Mouse (Mus musculus) midbrain, embryonic 15.5 days (tissue): ENCODE results near the gene Rnase10. TPM values are rescaled to one million over a fixed set of nuclear protein-coding genes. Genes with fewer than 3 reads are reported as not detected.
"Not testable (repeated sequence)": the region's sequence is repeated elsewhere in the genome, so short reads cannot be mapped to it uniquely, and the experiment has no call there.

Source experiments
- ATAC-seq: fragments of 200-750 bp; cut with Nextera tagmentation; replicated peaks from 2 replicates; pipeline ENCODE4 v1.8.0; 2017; ENCODE audit warnings: moderate TSS enrichment
- H3K27ac ChIP-seq: fragments of 300-500 bp; sonication (generic); 2 replicates; pipeline ENCODE4 v1.5.1; 2015; ENCODE audit warnings: mild to moderate bottlenecking, inconsistent platforms
- H3K27me3 ChIP-seq: fragments of 300-500 bp; sonication (generic); replicated peaks from 2 replicates; pipeline ENCODE4 v1.6.1; 2015; ENCODE audit warnings: inconsistent platforms
- H3K36me3 ChIP-seq: fragments of 300-500 bp; sonication (generic); replicated peaks from 2 replicates; pipeline ENCODE4 v1.6.1; 2015; ENCODE audit warnings: inconsistent platforms
- H3K4me1 ChIP-seq: fragments of 300-500 bp; sonication (generic); 2 replicates; pipeline ENCODE4 v1.6.1; 2015; ENCODE audit warnings: inconsistent platforms
- H3K4me2 ChIP-seq: fragments of 300-500 bp; sonication (generic); 2 replicates; pipeline ENCODE4 v1.6.1; 2015; ENCODE audit warnings: inconsistent platforms, mild to moderate bottlenecking, moderate library complexity
- H3K4me3 ChIP-seq: fragments of 300-500 bp; sonication (generic); 2 replicates; pipeline ENCODE4 v1.5.1; 2015; ENCODE audit warnings: mild to moderate bottlenecking, inconsistent platforms
- H3K9ac ChIP-seq: fragments of 300-500 bp; sonication (generic); 2 replicates; pipeline ENCODE4 v1.6.1; 2015; ENCODE audit warnings: mild to moderate bottlenecking, inconsistent platforms
- H3K9me3 ChIP-seq: fragments of 300-500 bp; sonication (generic); 2 replicates; pipeline ENCODE4 v1.6.1; 2016; ENCODE audit warnings: inconsistent platforms
- WGBS: fragments of 180-500 bp; shearing (Covaris S2); methylation state at CpG from one replicate; pipeline ENCODE4 v1.1.7; 2015; ENCODE audit warnings: mixed read lengths; 5-methylcytosine and 5-hydroxymethylcytosine counted together
- polyA plus RNA-seq: library from polyadenylated mRNA; unstranded; fragments of >200 nt; fragmentation: Nextera tagmentation; extraction: Ambion mirVana; gene quantifications from 2 replicates; pipeline ENCODE4 v1.2.1, GENCODE M21; 2015

The Rnase10 gene
- 0.11 TPM in 1 of 2 replicates, not detected in the other for polyA plus RNA-seq

DNA sequence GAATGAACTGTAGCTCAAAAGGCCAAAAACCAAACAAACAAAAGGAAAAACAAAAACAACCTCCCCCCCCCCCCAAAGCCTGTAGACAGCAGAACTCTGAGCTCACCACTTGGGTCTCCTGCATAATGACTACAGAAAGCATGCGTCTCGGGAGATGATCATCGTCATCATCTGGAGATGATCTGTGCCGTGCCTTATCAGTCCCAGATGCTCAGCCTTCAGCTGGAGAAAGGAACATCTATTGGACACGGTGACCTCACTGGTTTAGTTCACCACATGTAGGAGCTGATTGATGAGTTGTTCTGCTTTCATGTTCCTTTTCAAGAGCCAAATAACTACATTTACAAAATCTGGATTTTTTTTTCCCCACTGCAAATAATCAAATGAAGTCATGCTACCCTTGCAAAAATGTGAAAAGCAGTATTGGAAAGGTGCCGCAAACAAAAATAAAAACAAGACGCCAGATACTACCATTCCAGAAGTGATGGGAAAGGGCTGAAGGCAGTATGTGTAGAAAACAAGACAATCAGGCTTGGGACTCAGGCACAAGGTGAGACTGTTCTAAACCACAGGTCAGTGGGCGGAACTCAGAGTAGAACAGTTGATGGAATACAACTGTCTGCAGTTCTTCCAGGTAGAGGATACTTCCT is at the start of gene Rnase10:
Gene Rnase10, plus strand, starts transcription at position 600 of the 650 bp plus-strand sequence.
- WGBS = 90% methylated on average over 8 of the region's 8 CpGs
- no peak within 1 kb of the TSS for H3K27ac ChIP-seq
- H3K9ac ChIP-seq = no peak within 1 kb of the TSS
- ATAC-seq = no peak
- H3K4me2 ChIP-seq = no peak within 1 kb of the TSS
- no peaks in the 10 kb centered on the region for H3K27me3 ChIP-seq
- no peak within 1 kb of the TSS for H3K4me3 ChIP-seq
- no peaks in the 10 kb centered on the region for H3K9me3 ChIP-seq
- no peaks in the 10 kb centered on the region for H3K36me3 ChIP-seq
- no peaks in the 10 kb centered on the region for H3K4me1 ChIP-seq

DNA sequence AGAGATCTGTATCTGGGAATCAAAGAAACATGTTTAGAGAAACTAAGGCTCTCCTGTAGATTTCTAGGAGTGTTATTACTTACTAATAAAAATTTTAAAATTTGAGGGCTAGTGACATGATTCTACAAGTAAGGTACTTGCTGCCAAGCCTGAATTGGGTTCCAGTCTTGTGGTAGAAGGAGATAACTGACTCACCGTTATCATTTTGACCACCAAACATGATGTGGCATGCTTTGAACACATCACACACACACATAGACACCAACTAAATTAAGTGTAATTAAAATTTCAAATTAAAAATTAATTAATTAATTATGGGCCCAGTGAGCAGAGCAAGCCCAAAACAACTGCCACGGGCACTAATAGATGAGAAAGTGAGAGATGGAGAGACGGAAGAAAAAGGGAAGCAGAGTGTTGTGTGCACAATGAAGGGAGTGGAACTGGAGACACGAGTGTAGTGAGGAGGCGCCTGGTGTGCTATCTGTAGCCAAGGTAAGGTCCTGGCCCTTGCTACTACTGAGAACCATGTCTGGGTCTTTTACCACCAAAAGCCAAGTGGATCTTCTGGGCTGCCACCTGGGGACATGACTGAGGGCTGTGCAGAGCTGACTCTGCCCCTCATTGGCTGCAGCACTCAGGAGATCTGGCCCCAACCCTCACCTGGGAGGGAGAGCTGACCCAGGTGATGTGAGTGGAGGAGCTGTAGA is 49.1 kb upstream of the Rnase10 start:
- not testable (repeated sequence) for H3K4me2 ChIP-seq, ATAC-seq, H3K27me3 ChIP-seq, H3K4me1 ChIP-seq, H3K9me3 ChIP-seq, H3K36me3 ChIP-seq, H3K27ac ChIP-seq, H3K4me3 ChIP-seq, H3K9ac ChIP-seq
- 91% methylated on average over 5 of the region's 5 CpGs for WGBS

DNA sequence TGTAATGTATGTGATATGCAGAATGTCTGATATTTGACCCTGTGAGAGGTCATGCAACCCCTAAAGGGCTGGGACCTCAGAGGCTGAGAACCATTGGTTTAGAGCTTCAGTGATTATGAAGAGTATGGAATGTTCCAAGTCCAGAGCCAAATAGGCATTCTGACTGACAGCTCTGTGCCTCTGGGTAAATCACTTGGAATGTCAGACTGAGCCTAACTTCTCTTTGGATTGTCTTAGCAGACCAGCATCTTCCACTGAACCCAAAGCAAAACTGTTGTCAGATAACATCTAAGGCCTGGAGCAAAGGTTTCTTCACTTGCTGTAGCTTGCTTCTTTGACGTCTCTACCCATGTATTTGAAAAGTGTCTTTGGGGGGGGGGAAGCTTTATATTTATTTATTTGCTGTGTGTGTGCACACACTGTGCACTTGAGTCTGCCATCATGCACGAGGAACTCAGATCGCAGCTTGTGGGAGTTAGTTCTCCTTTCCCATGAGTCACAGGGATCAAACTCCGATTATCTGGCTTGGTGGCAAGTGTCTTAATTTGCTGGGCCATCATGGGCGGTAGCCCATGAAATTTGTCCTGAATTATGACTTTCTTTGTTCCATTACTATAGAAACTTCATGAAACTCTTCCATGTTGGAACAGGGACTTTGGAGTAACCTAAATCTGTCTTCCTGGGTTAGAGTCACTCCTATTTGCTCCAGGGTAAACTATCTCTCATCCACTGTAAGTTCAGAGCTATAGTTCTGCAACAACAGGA is 39.2 kb upstream of the Rnase10 start:
- Histone ChIP-seq H3K4me1 (peaks cover 8% of the 10 kb centered on the region), H3K4me3 (no peak overlapping the region), H3K9ac (no peak overlapping the region), H3K36me3 (no peaks in the 10 kb centered on the region), H3K27ac (no peak overlapping the region), H3K4me2 (no peak overlapping the region), H3K9me3 (no peaks in the 10 kb centered on the region), H3K27me3 (no peaks in the 10 kb centered on the region)
- ATAC-seq = no peak
- WGBS = 59% methylated on average over 5 of the region's 5 CpGs

DNA sequence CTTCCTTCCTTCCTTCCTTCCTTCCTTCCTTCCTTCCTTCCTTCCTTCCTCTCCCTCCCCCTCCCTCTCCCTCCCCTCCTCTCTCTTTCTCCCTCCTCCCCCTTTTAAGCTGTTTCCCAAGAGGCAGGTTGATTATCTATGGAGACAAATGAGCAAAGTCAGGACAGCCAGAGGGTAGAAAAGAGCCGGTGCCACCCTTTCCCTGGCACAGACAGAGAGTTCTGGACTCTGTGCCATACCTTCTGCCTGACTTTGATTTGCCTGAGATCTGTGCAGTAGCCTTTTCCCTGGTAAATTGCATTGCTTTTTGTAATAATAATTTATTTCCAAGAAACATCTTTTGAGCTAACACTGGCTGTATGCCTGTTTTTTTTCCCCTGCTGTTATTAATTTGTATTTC is 38.5 kb upstream of the Rnase10 start:
- 9% methylated on average over 1 of the region's 1 CpGs for WGBS
- H3K4me2 ChIP-seq = no peak overlapping the region
- ATAC-seq = no peak
- no peaks in the 10 kb centered on the region for H3K9me3 ChIP-seq
- peak overlapping the region; percentile 72; the same call in 1 of the 2 replicates for H3K27ac ChIP-seq
- no peak overlapping the region for H3K4me3 ChIP-seq
- peaks cover 8% of the 10 kb centered on the region for H3K4me1 ChIP-seq
- no peak overlapping the region for H3K9ac ChIP-seq
- H3K36me3 ChIP-seq = no peaks in the 10 kb centered on the region
- no peaks in the 10 kb centered on the region for H3K27me3 ChIP-seq

DNA sequence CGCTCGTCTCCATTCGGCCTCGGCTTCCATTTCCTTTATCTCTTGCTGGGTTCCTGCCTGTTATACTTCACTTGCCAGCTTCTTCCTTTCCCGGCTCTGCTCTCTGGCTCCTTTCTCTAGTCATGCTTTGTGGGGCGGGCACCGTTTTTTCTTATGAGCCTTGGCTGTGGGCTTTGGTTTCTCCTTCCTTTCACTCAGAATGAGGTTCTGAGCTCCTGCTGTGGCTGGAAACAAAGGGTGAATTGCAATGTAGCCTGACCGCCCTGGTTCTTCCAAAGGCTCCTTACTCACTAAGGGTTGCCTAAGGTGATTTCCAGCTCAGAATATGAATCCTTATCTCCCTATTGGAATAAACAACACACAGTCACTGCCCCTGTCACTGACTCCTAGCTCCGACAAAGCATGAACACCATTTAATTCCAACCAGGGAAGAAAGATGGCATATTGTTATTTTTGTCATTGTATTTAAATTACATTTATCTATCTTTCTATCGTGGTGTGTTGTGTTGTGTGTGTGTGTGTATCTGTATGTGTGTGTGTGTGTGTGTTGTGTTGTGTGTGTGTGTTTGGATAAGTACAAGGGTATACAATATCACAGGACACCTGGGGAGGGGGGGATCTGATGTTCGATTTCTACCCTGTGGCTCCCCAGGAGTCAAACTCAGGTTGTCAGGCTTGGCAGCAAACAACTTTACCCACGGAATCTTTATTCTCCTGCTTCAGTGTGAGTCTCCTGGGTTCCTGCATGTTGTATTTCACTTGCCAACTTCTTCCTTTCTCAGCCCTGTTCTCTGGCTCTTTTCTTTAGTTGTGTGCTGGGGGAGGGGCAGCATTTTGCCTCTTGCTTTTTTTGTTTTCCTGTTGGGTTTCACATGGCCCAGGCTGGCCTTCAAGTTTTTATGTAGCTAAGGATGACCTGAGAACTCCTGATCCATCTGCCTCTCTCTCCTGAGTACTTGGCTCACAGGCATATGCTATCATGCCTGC is 37.7 kb upstream of the Rnase10 start:
- ATAC-seq = peak; percentile 78
- WGBS = 10% methylated on average over 12 of the region's 12 CpGs
- H3K4me3 ChIP-seq = no peak overlapping the region
- peak overlapping the region; percentile 72 for H3K27ac ChIP-seq
- no peaks in the 10 kb centered on the region for H3K27me3 ChIP-seq
- H3K9ac ChIP-seq = peak overlapping the region; percentile 31; the same call in 1 of the 2 replicates
- H3K9me3 ChIP-seq = no peaks in the 10 kb centered on the region
- no peak overlapping the region for H3K4me2 ChIP-seq
- peaks cover 8% of the 10 kb centered on the region for H3K4me1 ChIP-seq
- H3K36me3 ChIP-seq = no peaks in the 10 kb centered on the region

DNA sequence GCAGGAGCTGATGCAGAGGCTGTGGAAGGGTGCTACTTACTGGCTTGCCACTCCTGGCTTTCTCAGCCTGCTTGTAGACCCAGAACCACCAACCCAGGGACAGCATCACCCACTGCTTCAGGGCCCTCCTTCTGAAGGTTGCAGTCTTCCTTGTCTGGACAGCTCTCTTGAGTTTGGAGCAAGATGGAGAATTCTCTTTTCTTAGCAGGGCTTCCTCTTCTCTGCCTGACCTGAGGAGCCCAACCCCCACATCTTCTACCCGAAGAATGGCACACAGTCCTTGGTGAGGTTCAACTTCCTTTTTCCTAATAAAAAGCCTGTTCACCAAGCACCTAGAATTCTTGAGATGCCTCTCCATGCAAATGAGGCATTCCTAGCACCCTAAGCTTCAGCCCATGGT is 36.7 kb upstream of the Rnase10 start:
- no peak overlapping the region for H3K27ac ChIP-seq
- H3K4me3 ChIP-seq = no peak overlapping the region
- ATAC-seq = no peak
- no peak overlapping the region for H3K4me2 ChIP-seq
- H3K27me3 ChIP-seq = no peaks in the 10 kb centered on the region
- no peaks in the 10 kb centered on the region for H3K9me3 ChIP-seq
- WGBS = 90% methylated on average over 1 of the region's 1 CpGs
- H3K36me3 ChIP-seq = no peaks in the 10 kb centered on the region
- H3K4me1 ChIP-seq = peaks cover 8% of the 10 kb centered on the region
- no peak overlapping the region for H3K9ac ChIP-seq

DNA sequence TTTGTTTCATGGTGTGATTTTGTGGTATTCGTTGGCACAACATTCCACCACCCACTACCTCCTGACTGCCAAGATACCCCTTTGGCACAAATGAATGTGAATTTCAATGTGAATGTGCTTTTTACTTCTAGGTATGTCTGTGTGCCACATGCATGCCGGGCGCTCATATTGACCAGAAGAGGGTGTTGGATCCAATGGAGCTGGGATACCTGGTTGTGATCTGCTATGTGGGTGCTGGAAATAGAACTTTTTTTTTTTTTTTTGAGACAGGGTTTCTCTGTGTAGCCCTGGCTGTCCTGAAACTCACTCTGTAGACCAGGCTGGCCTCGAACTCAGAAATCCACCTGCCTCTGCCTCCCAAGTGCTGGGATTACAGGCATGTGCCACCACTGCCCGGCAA is 34.5 kb upstream of the Rnase10 start:
- not testable (repeated sequence) for H3K4me2 ChIP-seq, ATAC-seq, H3K27ac ChIP-seq, H3K4me1 ChIP-seq, H3K4me3 ChIP-seq, H3K36me3 ChIP-seq, H3K9ac ChIP-seq, H3K9me3 ChIP-seq, H3K27me3 ChIP-seq
- WGBS = 94% methylated on average over 5 of the region's 5 CpGs

DNA sequence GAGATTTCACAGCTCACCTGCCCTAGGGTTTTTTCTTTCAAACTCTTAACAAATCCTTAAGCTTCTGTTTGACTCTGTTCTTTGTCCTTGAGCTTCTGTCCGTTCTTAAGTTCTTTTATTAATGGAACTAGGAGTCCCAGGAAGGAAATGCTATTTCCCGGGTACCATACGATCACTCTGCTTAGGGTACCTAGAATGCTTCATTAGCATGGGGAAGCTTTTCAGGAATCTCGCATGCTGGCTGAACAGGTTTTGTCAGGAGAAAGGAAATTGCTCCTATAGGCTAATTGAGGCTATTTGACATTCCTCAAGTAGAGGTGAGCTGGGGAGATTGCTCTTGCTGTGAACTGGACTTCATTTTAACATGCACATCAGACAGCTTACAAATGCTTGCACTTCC is 33.9 kb upstream of the Rnase10 start:
- no peaks in the 10 kb centered on the region for H3K36me3 ChIP-seq
- no peaks in the 10 kb centered on the region for H3K9me3 ChIP-seq
- H3K27me3 ChIP-seq = no peaks in the 10 kb centered on the region
- H3K4me3 ChIP-seq = no peak overlapping the region
- H3K4me1 ChIP-seq = peaks cover 8% of the 10 kb centered on the region
- no peak overlapping the region for H3K9ac ChIP-seq
- no peak overlapping the region for H3K27ac ChIP-seq
- 35% methylated on average over 4 of the region's 4 CpGs for WGBS
- no peak overlapping the region for H3K4me2 ChIP-seq
- ATAC-seq = no peak

DNA sequence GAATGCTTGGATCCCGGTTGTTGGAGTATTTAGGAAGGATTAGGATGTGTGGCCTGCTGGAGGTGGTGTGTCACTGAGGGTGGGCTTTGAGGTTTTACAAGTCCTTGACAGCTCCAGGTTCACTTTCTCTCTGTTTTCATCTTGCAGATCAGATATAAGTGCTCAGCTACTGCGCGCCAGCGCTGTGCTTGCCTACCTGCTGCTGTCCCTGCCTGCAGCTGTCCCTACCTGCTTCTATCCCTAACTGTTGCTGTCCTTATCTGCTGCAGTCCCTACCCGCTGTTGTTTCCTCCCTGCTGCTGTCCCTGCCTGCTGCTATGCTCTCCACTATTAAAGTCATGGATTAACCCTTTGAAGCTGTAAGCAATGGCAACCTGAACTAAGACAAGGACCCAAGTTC is 32.5 kb upstream of the Rnase10 start:
- no peak overlapping the region for H3K9ac ChIP-seq
- no peaks in the 10 kb centered on the region for H3K9me3 ChIP-seq
- H3K27ac ChIP-seq = no peak overlapping the region
- 48% methylated on average over 5 of the region's 5 CpGs for WGBS
- H3K4me3 ChIP-seq = no peak overlapping the region
- no peak for ATAC-seq
- no peaks in the 10 kb centered on the region for H3K27me3 ChIP-seq
- H3K4me1 ChIP-seq = 0 out of 2 replicates have a peak, but pooled peaks cover under 1% of the 10 kb centered on the region
- H3K36me3 ChIP-seq = no peaks in the 10 kb centered on the region
- no peak overlapping the region for H3K4me2 ChIP-seq

DNA sequence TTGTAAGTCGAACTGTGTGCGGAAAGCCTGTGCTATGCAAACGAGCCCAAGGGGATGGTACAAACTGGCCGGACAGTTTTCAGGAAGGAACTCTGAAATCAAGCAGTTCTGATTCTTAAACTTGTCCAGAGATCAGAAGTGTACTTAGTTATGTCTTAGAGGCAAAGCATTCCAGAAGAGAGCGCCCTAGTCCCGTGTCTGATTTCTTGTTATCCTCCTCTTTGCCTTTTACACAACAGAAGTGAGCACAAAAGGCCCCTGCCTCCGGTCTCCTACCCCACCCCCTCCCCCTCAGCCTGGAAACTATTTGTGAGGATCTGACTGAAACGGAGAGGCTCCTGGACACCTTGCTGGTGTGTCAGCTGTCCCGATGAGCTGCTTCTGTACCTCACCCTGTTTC is 30.9 kb upstream of the Rnase10 start:
- no peak overlapping the region for H3K4me3 ChIP-seq
- H3K27ac ChIP-seq = no peak overlapping the region
- no peaks in the 10 kb centered on the region for H3K36me3 ChIP-seq
- H3K27me3 ChIP-seq = no peaks in the 10 kb centered on the region
- WGBS = 8% methylated on average over 9 of the region's 9 CpGs
- no peaks in the 10 kb centered on the region for H3K9me3 ChIP-seq
- no peaks in the 10 kb centered on the region for H3K4me1 ChIP-seq
- H3K9ac ChIP-seq = no peak overlapping the region
- peak overlapping the region; percentile 17; the same call in 1 of the 2 replicates for H3K4me2 ChIP-seq
- ATAC-seq = no peak

DNA sequence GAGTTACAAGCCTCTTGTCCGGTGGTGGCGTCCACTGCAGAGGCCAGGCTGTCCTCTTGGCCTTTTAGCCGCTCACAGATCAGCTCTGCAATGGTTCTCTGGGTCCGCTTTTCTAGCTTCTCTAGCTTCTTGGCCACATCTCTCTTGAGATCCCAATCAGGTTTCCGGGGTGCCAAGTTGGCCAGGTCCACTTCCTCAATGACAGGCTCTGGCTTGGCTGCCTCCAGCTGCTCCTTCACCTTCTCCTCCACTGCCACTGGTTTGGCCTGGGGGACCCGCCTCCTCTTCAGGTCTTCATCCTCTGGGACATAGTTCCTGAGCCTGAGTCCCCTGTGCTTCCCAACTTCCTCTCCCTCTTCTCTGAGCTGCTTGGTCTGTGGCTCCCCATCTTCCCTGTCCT is 29.1 kb upstream of the Rnase10 start:
- H3K9ac ChIP-seq, H3K9me3 ChIP-seq, H3K4me3 ChIP-seq, H3K27ac ChIP-seq, H3K36me3 ChIP-seq, H3K4me2 ChIP-seq, H3K4me1 ChIP-seq, ATAC-seq, H3K27me3 ChIP-seq: not testable (repeated sequence)
- 88% methylated on average over 6 of the region's 6 CpGs for WGBS

DNA sequence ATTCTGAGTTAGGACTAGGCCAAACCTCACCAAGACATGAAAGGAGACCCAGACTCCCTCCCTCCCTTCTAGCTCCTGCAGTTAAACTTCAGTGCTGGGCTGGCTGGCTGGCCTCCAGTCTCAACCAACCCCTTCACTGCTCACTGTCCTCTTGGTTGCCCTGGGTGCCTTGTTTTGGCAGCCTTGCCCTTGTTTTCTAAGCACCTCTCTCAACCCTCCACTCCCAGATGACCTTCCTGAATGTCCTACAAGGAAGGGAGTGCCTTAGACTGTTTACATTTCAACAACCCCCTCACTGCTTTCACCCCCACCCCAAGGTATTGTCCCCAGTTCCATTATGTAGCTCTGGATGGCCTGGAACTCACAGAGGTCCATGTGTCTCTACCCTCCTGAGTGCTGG is 27.9 kb upstream of the Rnase10 start:
- Histone ChIP-seq H3K9me3 (no peaks in the 10 kb centered on the region), H3K4me3 (no peak overlapping the region), H3K36me3 (no peaks in the 10 kb centered on the region), H3K4me2 (no peak overlapping the region), H3K9ac (no peak overlapping the region), H3K27me3 (no peaks in the 10 kb centered on the region), H3K4me1 (no peaks in the 10 kb centered on the region), H3K27ac (no peak overlapping the region)
- no peak for ATAC-seq
